Mouse (Mus musculus) bone marrow, adult 2 months (tissue): ENCODE measurements around the gene Ddo.

Experiments used
- CTCF ChIP-seq: fragments of 200-500 bp; IDR thresholded peaks from 2 replicates; pipeline ENCODE4 v1.5.1; 2011; ENCODE audit warnings: low read length, control low read depth; ENCODE audit not compliant: control insufficient read depth, insufficient read depth
- POLR2A ChIP-seq: fragments of 200-500 bp; IDR thresholded peaks from 2 replicates; pipeline ENCODE4 v1.6.1; 2011; ENCODE audit warnings: low read depth, mild to moderate bottlenecking, control low read depth, low read length, borderline replicate concordance; ENCODE audit not compliant: control insufficient read depth

DNA sequence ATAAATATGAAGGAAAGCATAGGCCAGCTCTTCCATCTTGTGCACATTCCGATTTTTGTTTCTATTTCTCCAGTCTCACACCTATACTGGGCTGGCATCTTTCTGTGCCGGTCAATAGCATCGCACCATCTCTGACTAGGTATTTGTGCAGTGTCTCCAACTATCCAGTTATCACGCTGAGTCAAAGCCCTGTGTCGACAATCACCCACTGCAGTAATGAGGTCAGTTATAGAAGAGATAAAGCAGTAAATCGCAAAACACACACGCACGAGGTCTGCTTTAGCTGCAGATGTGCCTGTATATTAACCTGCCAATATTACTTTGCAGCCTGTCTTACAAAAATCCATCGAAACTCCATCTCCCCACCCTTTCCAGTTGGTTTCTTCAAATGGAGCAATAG is 84.0 kb downstream of the Ddo start:
- TF ChIP-seq POLR2A (no peak), CTCF (no peak)
